Mouse (Mus musculus) gonadal fat pad, adult 2 months (tissue): ENCODE results near the gene Iqgap3. TPM values are rescaled to one million over a fixed set of nuclear protein-coding genes. Genes with fewer than 3 reads are reported as not detected.
A peak's percentile ranks its signal among the peaks of the same experiment; 100 is the strongest.

Source experiments
- DNase-seq: peaks from one replicate; pipeline ENCODE4 v3.0.0-alpha.2; 2012; ENCODE audit warnings: low read depth
- polyA plus RNA-seq: library from polyadenylated mRNA; depleted of rRNA; stranded (reverse); fragments of >200 nt; gene quantifications from 2 replicates; pipeline ENCODE4 v1.2.3, GENCODE M21; 2012; rRNA removed

The Iqgap3 gene
- polyA plus RNA-seq = 1.7 and 2.0 TPM in 2 replicates

DNA sequence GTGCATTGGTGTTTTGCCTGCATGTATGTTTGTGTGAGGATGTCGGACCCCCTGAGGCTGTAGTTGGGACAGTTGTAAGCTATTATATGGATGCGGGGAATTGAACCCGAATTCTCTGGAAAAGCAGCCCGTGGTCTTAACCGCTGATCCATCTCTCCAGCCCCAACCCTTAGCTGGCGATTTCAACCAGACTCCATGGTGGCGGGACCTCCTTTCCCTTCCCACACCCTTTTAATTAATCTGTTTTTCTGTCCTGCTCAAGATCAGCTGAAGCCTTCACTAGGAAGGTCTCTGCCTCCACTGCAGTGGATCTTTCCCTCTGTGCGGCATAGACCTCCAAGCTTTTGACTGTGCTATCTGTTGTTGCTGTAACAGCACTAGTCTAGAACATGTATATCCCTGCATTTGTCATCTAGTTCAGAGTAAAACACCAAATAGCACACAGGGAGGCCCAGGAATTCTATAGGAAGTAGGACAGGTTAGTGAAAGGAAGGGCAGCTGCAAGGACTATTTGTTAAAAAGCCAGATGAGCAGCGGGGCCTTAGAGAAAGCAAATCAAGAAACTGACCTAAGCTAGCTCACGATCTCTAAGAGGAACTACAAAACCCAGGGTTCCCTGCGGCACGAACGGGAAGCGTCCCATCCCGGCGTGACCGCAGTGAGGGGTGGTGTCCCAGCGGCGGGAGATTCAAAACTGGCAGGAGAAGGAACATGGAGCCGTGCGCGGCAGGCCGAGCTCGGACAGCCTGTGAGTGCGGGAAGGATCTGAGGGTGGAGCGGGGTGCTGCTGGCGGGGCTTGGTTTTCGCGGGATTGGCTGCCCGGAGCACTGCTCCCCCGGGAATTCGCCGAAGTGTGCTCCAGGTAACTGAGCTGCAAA lies at the start of gene Iqgap3:
TSS of gene Iqgap3 (plus strand) at position 627 of the 879 bp plus-strand sequence.
- DNase-seq = no peak

DNA sequence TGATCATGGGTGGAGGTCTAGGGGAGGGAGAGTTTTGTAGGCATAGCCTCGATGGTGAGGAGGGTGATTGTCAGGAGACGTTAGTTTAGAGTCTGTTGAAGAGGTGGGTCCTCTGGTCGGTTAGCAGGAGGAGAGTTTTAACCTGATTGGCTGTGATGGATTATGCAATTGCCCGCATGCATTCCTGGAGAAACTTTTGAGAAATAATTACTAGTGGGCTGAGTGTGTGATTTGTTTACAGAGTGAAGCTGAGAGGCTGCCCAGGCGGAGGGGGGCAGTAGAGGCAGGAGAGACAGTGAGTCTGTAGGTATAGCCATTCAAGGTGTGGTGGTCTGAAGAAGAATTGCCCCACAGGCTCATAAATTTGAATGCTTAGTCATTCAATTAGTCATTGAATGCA lies 48.3 kb upstream of the Iqgap3 start:
- DNase-seq = no peak

DNA sequence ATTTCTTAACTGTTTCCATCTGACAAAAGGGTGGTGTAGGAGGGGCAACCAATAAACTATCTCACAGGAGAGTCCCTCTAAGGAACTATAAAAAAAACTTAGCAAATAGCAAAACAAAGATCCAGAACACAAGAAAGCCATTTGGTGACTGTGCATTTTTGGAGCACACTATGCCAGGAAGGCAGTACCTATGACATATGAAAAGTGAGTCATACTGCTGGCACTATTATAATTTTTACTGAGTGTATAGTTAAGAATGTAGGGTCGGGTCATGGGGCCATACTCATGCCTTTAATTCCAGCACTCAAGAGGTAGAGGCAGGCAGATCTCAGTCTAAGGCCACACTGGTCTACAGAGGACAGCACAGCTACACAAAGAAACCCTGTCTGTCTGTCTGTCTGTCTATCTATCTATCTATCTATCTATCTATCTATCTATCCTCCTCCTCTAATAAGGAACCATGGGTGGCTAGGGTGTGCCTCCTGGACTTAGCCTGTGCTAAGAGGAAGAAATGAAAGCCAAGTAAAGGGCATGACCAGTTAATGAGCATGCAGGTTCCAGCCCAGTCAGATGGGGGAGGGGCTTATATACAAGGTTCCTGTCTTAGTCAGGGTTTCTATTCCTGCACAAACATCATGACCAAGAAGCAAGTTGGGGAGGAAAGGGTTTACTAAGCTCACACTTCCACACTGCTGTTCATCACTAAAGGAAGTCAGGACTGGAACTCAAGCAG lies 46.0 kb upstream of the Iqgap3 start:
- no peak for DNase-seq

DNA sequence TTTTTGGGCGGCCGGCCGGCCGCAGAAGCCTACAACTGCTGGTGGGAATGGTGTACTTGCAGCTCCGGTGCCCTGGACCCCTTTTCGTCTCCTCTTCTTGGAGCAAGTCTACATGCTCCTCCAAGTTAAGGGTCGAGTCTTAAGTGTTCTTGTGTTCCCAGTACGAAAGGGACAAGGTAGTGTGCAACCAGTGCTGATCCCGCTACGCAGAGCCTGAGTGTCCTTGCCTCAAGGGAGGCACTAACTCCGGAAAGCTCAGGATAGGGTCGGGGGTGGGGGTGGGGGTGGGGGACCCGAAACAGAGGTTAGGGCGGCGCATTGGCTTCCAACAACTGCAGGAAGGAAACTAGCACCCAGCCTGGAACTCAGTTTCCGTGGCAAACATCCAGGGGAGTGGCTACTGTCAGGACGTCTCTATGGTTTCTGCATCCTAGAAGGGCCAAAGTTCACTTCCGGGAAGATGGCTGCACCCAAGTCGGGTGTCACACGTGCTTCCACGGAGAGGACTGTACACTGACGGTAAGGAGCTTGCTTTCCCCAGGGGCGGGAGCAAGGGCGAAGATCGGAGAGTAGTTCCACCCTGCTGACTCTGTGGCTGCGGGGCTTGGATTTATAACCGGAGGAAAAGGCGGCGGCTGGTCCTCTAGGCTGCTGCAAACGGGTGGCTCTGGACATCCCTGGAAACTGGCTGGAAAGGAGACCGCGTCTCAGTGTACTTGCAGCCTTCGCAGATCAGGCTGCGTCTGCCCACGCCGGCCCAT lies 38.9 kb upstream of the Iqgap3 start, which contains the start of gene Gpatch4:
TSS of gene Gpatch4 (plus strand) at position 448 of the 761 bp plus-strand sequence.
- DNase-seq = peak; percentile 67

DNA sequence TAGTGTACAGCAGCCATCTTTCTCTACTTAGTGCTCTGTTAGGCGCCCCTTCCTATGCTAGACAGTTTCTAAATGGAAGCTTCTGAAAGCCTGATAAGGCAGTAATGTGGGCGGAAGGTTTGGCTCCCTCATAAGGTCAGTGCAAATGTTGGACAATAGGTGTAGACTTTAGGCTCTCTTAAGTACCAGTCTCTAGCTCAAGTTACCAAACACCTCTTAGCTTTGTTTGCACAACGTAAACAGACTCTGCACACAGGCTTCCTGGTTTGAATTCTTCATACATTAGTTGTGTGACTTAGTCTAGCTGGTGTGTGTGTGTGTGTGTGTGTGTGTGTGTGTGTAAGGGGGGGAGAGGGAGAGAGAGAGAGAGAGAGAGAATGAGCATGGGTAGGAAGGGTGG lies 32.2 kb upstream of the Iqgap3 start:
- no peak for DNase-seq

DNA sequence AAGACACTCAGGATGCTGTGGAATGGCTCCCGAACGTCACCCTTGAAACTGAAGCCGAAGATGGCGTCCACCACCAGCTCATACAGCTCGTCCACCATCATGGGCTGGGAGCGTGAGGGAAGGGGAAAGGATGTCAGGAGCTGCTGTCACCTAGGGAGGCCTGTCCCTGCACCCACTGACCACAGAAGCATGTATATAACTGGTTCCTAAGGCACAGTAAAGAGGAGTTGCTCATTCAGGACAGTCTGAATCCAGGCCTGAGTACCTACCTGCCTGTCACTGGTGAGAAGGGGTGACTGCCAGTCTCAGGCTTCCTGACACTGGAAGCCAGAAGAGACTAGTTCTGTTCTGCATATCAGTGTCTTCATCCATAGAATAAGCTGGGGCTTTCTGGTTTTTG lies 24.7 kb upstream of the Iqgap3 start:
- no peak for DNase-seq

DNA sequence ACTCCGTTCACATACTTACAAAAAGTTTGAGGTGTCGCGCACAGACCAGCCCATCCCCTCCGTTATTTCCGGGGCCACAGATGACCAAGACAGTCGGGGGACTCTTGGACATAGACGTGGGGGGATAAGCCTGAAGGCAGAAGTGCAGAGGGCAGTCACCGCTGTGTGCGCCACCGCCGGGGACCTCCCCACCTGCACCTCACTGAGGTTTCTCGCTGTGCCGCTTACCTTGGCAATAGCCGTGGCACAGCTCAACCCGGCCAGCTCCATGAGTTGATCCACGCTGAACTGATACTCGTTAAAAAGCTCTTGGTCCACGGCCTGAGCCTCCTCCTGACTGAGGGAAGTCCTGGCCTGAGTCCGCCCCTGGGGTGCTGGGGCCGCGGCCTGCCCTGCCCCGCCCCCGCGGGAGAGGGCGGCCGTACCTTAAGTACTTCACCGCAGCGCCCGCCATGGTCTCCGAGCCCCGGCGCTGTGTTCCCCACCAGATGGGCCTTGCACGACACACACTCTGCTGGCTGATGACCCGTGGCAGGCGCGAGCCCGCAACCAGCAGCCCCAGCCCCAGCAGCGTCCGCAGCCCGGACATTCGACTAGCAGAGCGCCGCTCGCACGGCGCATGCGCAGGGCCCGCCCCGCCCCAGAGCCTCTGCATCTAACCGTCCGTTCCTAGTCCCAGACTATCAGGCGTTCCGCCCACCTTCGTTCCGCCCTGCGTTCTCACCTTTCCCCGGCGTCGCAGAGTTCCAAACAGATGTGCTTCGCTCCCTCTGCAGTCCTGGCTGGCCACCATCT lies 23.7 kb upstream of the Iqgap3 start, which contains the start of gene Naxe:
TSS of gene Naxe (minus strand) at position 594 of the 795 bp plus-strand sequence.
- DNase-seq = no peak

DNA sequence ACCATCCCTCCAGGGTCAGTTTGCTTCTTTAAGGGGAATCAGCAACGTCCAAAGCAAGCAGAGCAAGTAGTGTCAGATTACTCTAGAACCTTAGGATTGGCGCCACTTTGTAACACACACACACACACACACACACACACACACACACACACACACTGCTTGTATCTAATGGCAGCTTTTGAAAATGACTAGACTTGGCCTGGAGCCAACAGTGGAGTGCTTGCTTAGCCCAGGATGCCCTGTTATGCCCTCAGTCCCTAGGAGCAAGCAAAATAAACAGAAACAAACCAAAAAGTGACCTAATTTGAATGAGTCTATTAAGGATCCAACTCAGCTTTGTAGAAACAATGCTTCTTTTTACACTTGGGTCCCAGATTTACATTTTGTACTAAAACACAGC lies 13.4 kb upstream of the Iqgap3 start:
- DNase-seq = no peak

DNA sequence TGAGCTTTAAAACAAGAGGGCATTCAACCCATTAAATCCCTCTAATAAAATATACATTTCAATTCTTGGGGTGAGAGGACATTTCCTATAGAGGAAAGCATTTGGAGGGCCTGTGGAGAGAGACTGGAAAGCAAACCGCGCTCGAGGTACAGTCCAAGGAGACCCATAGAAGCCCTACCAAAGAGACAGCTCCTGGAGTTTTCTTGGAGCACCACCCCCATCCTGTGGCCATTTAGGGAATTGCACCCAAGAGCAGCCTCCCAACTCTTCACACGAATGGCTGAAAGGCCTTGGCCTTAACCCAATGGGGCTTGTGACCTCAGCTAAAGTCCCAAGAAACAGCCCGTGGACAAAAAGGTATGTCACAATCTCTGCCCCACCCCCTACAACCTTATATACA lies 10.0 kb upstream of the Iqgap3 start:
- DNase-seq = no peak

DNA sequence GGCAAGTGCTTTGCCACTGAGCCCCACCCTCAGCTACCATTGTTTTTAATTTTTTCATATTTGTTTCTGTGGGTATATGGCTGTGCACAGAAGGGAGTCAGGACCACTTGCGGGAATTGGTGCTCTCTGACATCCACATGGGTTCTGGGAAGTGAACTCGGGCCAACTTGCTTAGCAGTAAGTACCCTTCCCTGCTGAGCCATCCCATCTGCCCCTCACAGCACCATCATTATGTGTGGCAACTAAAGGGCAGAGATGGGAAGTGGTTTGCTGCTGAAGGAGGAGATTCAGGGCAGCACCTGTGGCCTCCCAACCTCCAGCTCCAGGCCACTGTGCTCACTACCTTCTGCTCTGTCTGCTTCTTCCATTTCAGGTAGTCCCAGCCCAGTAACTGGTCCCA lies 8.1 kb upstream of the Iqgap3 start:
- DNase-seq = no peak

DNA sequence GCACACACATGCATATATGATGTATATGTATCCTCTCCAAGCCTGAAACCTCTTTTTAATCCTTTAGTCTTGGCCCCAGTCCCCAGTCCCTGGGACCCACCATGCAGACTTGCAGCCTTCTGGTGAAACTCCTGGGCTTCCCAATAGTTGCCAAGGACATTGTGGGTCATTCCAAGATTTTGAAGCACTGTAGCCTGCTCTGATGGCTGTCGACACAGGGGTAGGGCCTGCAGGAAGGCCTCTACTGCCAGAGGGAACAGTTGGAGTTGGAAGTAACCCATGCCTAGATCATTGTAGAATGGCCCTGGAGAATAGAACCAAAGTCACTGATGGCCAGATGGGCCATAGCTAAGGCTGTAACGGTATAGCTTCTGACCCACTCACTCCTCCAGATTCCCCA lies 7.4 kb upstream of the Iqgap3 start:
- DNase-seq = no peak

DNA sequence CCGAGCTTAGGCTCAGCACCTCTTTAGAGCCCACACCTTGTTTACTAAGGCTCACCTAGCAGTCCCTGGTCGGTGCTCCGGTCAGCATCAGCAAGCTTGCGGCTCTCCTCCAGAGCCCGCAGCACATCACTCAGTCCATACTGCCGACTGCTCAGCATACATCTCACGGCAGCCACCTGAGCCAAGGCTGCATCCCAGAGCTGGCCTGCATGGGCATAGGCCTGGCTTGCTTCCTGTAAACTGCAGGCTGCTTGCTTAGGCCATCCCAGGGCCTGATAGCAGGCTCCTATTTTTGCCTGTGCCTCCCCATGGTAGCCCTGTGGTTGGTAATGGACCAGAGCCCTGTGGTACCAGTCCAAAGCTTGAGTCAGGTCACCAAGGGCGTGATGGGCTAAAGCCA lies 7.0 kb upstream of the Iqgap3 start:
- DNase-seq = no peak

DNA sequence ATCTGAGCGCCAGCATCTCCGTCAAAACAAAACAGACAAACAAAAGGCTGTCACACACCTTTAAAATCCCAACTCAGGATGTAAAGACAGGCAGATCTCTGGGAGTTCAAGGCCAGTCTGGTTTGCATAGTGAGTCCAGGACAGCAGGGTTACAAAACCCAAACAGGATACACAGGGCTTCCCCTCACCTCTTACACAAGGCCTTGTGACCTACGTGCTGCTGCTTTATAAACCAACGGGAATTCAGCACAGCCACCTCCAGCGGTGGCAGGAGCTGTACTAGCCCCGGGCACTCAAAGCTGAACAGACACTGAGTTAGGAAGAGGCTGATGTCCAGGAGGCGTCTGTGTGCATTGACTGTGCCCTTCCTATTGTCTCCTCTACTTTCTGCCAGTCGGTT lies 4.3 kb upstream of the Iqgap3 start:
- DNase-seq = no peak

DNA sequence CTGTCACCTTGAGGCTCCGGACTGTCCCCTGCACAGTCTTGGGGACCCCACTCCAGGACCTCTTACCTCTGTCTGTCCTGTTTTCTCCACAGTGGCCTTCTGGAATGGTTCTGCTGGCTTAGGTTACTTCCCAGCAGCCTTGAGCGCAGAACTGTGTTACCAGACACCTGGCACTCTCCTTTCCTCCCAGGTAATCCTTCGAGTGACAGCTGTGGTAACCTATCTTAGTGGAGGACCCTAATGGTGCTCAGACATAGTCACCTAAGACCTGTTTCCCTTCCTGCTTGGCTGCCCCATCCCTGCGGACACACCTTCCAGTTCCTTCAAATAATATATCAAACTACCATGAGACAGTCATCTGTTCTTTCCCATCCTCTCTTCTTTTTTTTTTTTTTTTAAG lies 3.6 kb upstream of the Iqgap3 start, which contains the start of gene Ttc24:
TSS of gene Ttc24 (minus strand) at position 101 of the 400 bp plus-strand sequence.
- DNase-seq = no peak

DNA sequence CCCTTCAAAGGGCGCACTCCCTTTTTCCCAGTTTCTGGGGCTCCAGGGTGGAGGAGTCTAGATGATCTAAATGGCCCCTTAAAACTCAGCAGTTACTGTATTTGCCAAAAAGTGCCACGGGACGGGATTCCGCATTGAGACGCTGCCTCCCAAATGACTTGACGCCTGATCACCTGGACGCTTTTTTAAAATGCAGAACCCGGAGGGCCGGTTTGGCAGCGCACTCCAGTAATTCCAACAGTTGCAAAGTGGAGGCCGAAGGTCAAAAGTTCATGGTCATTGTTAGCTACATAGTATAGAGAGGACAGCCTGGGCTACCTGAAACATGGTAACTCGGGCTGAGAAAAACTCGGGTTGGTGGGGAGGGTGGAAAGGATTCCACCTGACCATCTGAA lies 450 bp downstream of the Iqgap3 start:
- DNase-seq = no peak

DNA sequence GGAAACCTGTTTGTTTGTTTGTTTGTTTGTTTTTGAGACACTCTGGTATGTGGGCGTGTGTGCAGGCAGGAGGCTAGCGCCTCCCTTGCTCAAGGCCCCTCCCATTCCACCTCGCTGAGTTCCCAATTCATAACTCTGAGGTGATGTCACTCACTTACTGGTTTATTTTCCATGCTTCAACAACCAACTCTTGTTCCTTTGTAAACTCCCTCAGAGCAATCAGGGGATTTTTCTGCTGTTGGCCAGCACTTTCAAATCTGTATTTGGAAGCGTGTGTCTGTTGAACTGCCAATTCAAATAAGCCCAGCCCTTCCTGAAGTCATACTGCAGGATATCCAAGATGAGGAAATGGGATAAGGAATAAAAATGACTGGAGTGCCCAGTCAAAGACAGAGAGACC lies 892 bp downstream of the Iqgap3 start:
- no peak for DNase-seq

DNA sequence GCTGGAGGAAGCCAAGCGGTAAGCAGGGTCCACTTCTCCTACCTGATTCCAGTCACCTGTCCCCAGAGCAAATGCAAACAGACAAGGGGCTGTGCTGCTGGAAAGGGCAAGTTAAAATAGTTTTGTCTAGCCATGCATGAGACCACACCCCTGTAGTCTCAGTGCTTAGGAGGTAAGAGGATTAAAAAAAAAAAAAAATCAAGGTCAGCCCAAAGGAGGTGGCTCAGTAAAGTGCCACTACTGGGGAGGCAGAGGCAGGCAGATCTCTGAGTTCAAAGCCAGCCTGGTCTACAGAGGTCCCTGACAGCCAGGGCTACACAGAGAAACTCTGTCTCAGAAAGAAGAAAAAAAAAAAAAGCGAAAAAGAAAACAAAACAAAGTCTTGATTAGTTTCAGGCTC lies 2.2 kb downstream of the Iqgap3 start:
- DNase-seq = no peak

DNA sequence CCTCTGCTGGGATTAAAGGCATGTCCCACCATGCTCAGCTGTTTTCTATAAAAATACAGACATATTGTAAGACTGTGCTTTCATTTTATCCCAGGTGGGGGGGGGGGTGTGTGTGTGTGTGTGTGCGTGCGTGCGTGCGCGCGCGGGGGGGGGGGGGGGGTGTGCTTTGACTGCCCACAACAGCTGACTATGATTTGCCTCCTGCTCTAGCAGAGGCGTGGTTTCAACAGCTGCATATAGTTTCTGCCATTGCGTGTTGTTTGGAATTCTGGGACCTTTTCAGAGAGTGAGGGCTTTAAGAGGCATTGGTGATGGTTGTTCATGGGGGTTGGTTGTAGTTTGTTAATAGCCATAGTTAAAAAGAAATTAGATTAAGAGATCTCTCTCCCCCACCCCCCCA lies 3.7 kb downstream of the Iqgap3 start:
- DNase-seq = no peak

DNA sequence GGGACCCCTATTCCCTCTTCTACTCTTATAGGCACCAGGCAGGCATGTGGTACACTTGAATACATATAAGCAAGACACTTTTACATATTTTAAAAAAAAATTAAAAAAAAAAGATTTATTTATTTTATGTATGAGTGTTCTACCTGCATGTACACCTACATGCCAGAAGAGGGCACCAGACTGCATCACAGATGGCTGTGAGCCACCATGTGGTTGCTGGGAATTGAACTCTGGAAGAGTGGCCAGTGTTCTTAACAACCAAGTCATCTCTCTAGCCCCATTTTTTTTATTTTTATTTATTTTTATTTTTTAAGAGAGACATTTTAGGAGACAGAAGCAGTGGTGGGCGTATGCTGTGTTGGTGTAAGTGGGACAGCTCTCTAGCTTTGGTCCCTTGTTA lies 5.9 kb downstream of the Iqgap3 start:
- no peak for DNase-seq

DNA sequence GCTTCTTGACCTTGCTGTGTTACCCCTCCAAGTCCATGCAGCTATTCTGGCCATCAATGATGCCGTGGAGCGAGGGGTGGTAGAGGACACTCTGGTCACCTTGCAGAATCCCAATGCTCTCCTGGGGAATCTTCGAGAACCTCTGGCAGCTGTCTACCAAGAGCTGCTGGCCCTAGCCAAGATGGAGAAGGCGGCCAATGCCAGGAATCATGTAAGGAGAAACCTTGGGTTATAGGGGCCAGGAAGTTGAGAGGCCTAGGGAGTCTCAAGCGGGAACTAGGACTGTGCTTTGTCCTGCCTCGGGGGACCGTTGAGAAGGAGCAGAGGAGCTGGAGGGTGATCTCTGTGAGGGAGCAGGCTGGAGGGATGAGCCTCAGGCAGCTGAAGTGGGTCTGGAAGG lies 8.3 kb downstream of the Iqgap3 start:
- no peak for DNase-seq

DNA sequence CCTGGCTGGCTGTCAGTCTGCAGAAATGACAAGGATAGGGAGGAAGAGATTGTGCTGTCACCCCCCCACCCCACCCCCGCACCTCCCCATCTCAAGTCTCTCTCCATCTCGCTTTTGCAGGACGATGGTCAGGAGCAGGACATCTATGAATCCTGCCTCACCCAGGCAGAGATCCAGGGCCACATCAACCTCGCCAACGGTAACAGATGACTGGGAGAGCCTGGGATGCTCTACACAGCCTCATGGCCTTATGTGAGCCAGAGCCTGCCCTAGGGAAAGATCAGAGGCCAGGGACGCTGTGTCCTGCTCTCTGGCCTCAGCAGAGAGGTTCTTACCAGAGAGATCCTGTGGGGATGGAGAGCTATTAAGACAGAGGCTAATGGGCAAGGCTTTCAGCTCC lies 8.8 kb downstream of the Iqgap3 start:
- no peak for DNase-seq
